ENCODE assay signal across 12 mouse cellular contexts in the genomic region with DNA sequence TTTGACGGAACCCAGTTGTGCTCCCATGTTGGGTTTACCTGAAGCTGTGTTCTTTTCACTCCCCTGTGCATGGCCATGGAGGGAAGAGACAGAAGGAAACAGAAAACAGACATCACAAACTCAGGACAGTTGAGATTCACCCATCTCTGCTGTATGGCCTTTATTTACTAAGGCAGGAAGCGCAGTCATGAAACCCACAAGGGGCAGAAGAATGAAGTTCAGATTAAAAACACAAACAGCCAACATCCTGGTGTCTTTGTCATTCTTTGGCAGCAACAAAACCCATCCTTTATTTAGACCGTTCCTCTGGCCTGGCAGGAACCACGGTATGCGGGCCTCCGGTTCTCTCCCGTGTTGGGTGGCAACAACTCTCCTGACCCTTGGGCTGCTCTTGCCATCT.
"Had no signal": no experiment of that assay in that cellular context is flagged by ENCODE, and none has a peak within 500 bp of the region (broad histone marks: within the 10 kb centered on the region; RNA-seq: fewer than 3 reads in every experiment).

No protein-coding gene starts in this region.

- H3K27ac ChIP-seq: kidney, postnatal 0 days; limb, embryonic 15.5 days; liver, embryonic 12.5 days; lung, embryonic 15.5 days; midbrain, embryonic 12.5 days; neural tube, embryonic 15.5 days had no signal

- H3K9ac ChIP-seq: limb, embryonic 15.5 days; liver, embryonic 12.5 days; lung, embryonic 15.5 days; midbrain, embryonic 12.5 days; neural tube, embryonic 15.5 days had no signal

- H3K4me1 ChIP-seq: liver, embryonic 12.5 days; midbrain, embryonic 12.5 days; neural tube, embryonic 15.5 days had no signal

- ATAC-seq: liver, embryonic 12.5 days; midbrain, embryonic 16.5 days had no signal

- H3K36me3 ChIP-seq: limb, embryonic 15.5 days; liver, embryonic 12.5 days; lung, embryonic 15.5 days; midbrain, embryonic 12.5 days; neural tube, embryonic 15.5 days had no signal

- DNase-seq: kidney, adult 11 months; kidney, adult 9 months; kidney, postnatal 36 days; layer of hippocampus, adult 9-11 months; layer of hippocampus, postnatal 36 days had no signal

- H3K27me3 ChIP-seq: limb, embryonic 15.5 days; lung, embryonic 15.5 days; midbrain, embryonic 12.5 days; neural tube, embryonic 15.5 days had no signal

- H3K4me3 ChIP-seq: limb, embryonic 15.5 days; liver, embryonic 12.5 days; lung, embryonic 15.5 days; midbrain, embryonic 12.5 days; neural tube, embryonic 15.5 days had no signal
